Comparison of ENCODE assay signal across 9 mouse cellular contexts in the genomic region with DNA sequence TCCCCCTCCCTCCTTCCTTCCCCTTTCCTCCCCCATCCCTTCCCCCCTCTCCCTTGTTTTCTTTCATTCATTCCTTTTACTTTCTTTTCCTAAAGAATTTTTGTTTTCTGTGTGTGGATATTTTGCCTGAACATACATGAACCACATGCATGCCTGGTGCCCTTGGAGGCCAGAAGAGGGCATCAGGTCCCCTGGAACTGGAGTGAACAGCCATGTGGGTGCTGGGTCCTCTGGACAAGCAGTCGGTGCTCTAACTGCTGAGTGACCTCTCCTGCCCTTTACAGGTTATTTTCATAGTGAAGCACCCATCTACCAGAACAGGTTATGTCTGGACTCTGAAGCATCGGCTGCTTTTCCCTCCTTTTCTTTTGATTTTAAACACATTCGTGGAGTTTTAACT. TPM values are rescaled to one million over a fixed set of nuclear protein-coding genes. Genes with fewer than 3 reads are reported as not detected.
DNase-seq lines count a peak whose midpoint lies in the region; ATAC-seq and TF ChIP-seq lines count a peak whose summit lies in the region.
"Had no signal": no experiment of that assay in that cellular context is flagged by ENCODE, and none has a peak within 500 bp of the region (broad histone marks: within the 10 kb centered on the region; RNA-seq: fewer than 3 reads in every experiment).

No protein-coding gene starts in this region.

- DNase-seq in left cerebral cortex, adult 2 months (ENCODE audit: extremely low spot score in 1 of 2, low spot score in 2 of 2) = no peak
- DNase-seq in left cerebral cortex, adult 18-20 months (ENCODE audit: low spot score in 2 of 2) = no peak
- DNase-seq in Patski (ENCODE audit: low read depth, low spot score) = no peak
- DNase-seq in liver, postnatal 0 days = peak; percentile 46
- peak; percentile 57 for DNase-seq in thymus, postnatal 14 days
- DNase-seq in c-Kit-positive CD71-positive TER-119-positive erythroid progenitor cells, embryonic 14.5 days (ENCODE audit: low spot score) = no peak
- no peak for DNase-seq in hindbrain, embryonic 10.5 days (ENCODE audit: low spot score)
- DNase-seq: cerebellum, postnatal 25 days had no signal

- no peak overlapping the region for H3K4me2 ChIP-seq in liver, postnatal 0 days (ENCODE audit: low read depth, low read length)

- ATAC-seq in Patski = no peak
- ATAC-seq in liver, postnatal 0 days = peak; percentile 48; the same call in 1 of the 2 replicates
- ATAC-seq: forebrain, embryonic 16.5 days had no signal

- H3K4me3 ChIP-seq in left cerebral cortex, adult 2 months = no peak overlapping the region
- H3K4me3 ChIP-seq in liver, postnatal 0 days (ENCODE audit: low read depth, low read length) = no peak overlapping the region
- no peak overlapping the region for H3K4me3 ChIP-seq in hindbrain, embryonic 10.5 days

- H3K27ac ChIP-seq in left cerebral cortex, adult 2 months = no peak overlapping the region
- H3K27ac ChIP-seq in liver, postnatal 0 days (ENCODE audit: low read depth) = no peak overlapping the region
- no peak overlapping the region for H3K27ac ChIP-seq in hindbrain, embryonic 10.5 days

- POLR2A ChIA-PET in Patski (lab: Charles Lee) = interaction anchor here (0.8 to 1.0 kb wide), 2 partner anchors 11 to 12 kb away, joined by 3 to 4 read pairs; no protein-coding TSS in a partner anchor

- no peak for TF ChIP-seq EP300 in liver, postnatal 0 days (IDR thresholded peaks at IDR 0.05; ENCODE audit: low read depth)

- peak; percentile 4 for TF ChIP-seq CTCF in left cerebral cortex, adult 2 months (IDR thresholded peaks at IDR 0.05)
- TF ChIP-seq CTCF in Patski (IDR thresholded peaks at IDR 0.05) = peak; percentile 68
- TF ChIP-seq CTCF in liver, postnatal 0 days (IDR thresholded peaks at IDR 0.05; ENCODE audit: low read depth) = peak; percentile 71

- no peak overlapping the region for H3K9ac ChIP-seq in liver, postnatal 0 days (replicated peaks)

- in situ Hi-C loops in Patski (cut with MboI; ENCODE audit: low pct_unique_long_range_greater_than_20kb) = no loop called here

- H3K4me1 ChIP-seq in liver, postnatal 0 days (ENCODE audit: insufficient read depth) = peaks cover 4% of the 10 kb centered on the region; the same call in 1 of the 2 replicates
- H3K4me1 ChIP-seq in hindbrain, embryonic 10.5 days (replicated peaks) = 0 out of 2 replicates have a peak, but pooled peaks cover 5% of the 10 kb centered on the region

- H3K36me3 ChIP-seq in liver, postnatal 0 days (replicated peaks; ENCODE audit: insufficient read depth, low read length) = no peaks in the 10 kb centered on the region
- no peaks in the 10 kb centered on the region for H3K36me3 ChIP-seq in hindbrain, embryonic 10.5 days

- no peaks in the 10 kb centered on the region for H3K27me3 ChIP-seq in Patski
- no peaks in the 10 kb centered on the region for H3K27me3 ChIP-seq in liver, postnatal 0 days (ENCODE audit: insufficient read depth, low read length)
- H3K27me3 ChIP-seq in hindbrain, embryonic 10.5 days (ENCODE audit: insufficient read depth, poor library complexity, severe bottlenecking) = no peaks in the 10 kb centered on the region

- CTCF ChIA-PET in Patski (lab: Charles Lee) = interaction anchor here (0.6 kb wide), 1 partner anchor 16 kb away, joined by 3 read pairs; no protein-coding TSS in a partner anchor

- WGBS in liver, postnatal 0 days (ENCODE audit: insufficient replicate concordance) = 31% methylated on average over 3 of the region's 3 CpGs
- WGBS in hindbrain, embryonic 10.5 days = 48% methylated on average over 3 of the region's 3 CpGs

- no peaks in the 10 kb centered on the region for H3K9me3 ChIP-seq in liver, postnatal 0 days (ENCODE audit: low read length)
- no peaks in the 10 kb centered on the region for H3K9me3 ChIP-seq in hindbrain, embryonic 10.5 days

- intact Hi-C loops in left cerebral cortex, adult 2 months (cut with DNase I) = no loop called here

RNA-seq across cellular contexts. Expression of a gene that starts 34.1 kb away (rescaled TPM):
- total RNA-seq in left cerebral cortex, adult 2 months (2021) = 100 to 1,000 TPM; 109 to 121 TPM
- 100 to 1,000 TPM; 120 to 124 TPM for total RNA-seq in left cerebral cortex, adult 18-20 months (2021)
- polyA plus RNA-seq in Patski (2021) = 78.7 TPM
- polyA plus RNA-seq in liver, postnatal 0 days (2015; fragmentation: Nextera tagmentation; extraction: Ambion mirVana) = 23.2 and 24.3 TPM in 2 replicates
- 84.2 and 97.8 TPM in 2 replicates for polyA plus RNA-seq in hindbrain, embryonic 10.5 days (2016; fragmentation: Nextera tagmentation; extraction: Ambion mirVana)

Comparison
In these comparisons a context has a peak if more than half of its experiments do, and no peak if none do; other contexts are left out.
1. DNase-seq: peak in liver, postnatal 0 days (single experiment) and thymus, postnatal 14 days (single experiment); none in left cerebral cortex, adult 2 months (0 of 2), left cerebral cortex, adult 18-20 months (0 of 2), Patski (single experiment), c-Kit-positive CD71-positive TER-119-positive erythroid progenitor cells, embryonic 14.5 days (single experiment) and hindbrain, embryonic 10.5 days (single experiment).
2. CTCF ChIP-seq: peak in every context shown above with its lines; median percentile 71 in liver, postnatal 0 days; 68 in Patski; 4 in left cerebral cortex, adult 2 months.